ENCODE assay signal across 8 mouse cellular contexts in the genomic region with DNA sequence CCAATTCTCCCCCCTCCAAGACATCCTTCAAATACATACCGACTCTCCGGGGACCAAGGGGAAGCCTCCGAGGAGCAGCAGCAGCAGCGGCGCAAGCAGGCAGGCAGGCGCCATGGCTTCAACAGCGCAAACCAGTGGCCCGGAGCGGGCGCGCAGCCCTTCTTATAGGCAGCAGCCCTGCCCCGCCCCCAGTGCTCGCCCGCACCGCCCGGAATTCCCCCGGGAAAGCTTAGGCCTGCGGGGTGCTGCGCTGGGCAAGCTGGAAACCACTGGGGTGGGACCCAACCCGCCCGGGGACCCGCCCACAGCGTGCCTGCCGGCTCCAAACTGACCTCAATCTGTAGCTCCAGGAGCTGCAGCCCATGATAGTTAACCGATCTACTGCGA. TPM values are rescaled to one million over a fixed set of nuclear protein-coding genes. Genes with fewer than 3 reads are reported as not detected.
DNase-seq lines count a peak whose midpoint lies in the region; ATAC-seq lines count a peak whose summit lies in the region.

No protein-coding gene starts in this region.

- H3K9ac ChIP-seq in hindbrain, embryonic 13.5 days: peak overlapping the region; percentile 67

- DNase-seq in ES-CJ7 (ENCODE audit: low read depth, low spot score): peak; percentile 90
- peak; percentile 37 to 56 for DNase-seq in frontal cortex, postnatal 25 days (ENCODE audit: low spot score in 2 of 2)
- DNase-seq in layer of hippocampus, postnatal 36 days: peak; percentile 74 to 75
- DNase-seq in lung, postnatal 4 days: peak; percentile 94 to 96
- peak; percentile 93 for DNase-seq in retina, postnatal 1 day
- DNase-seq in thymus, postnatal 36 days: peak; percentile 57 to 68

- H3K9me3 ChIP-seq in hindbrain, embryonic 13.5 days: no peaks in the 10 kb centered on the region

- H3K4me3 ChIP-seq in brown adipose tissue, adult 24 weeks (ENCODE audit: insufficient read depth, low read depth, low read length): peak overlapping the region; percentile 89
- H3K4me3 ChIP-seq in hindbrain, embryonic 13.5 days: peak overlapping the region; percentile 48

- peaks cover 27% of the 10 kb centered on the region for H3K27me3 ChIP-seq in hindbrain, embryonic 13.5 days

- H3K27ac ChIP-seq in brown adipose tissue, adult 24 weeks (replicated peaks; ENCODE audit: low read depth, low read length): peak overlapping the region; percentile 95
- no peak overlapping the region for H3K27ac ChIP-seq in hindbrain, embryonic 13.5 days

- H3K36me3 ChIP-seq in hindbrain, embryonic 13.5 days: no peaks in the 10 kb centered on the region

- peak; percentile 86 for ATAC-seq in hindbrain, embryonic 13.5 days (ENCODE audit: low FRiP score)

- H3K4me1 ChIP-seq in brown adipose tissue, adult 24 weeks (ENCODE audit: control insufficient read depth, insufficient read depth, insufficient read length, low read length): peaks cover 23% of the 10 kb centered on the region
- H3K4me1 ChIP-seq in hindbrain, embryonic 13.5 days (replicated peaks): peaks cover 21% of the 10 kb centered on the region

- H3K4me2 ChIP-seq in hindbrain, embryonic 13.5 days: peak overlapping the region; percentile 89

- 0% methylated on average over 26 of the region's 26 CpGs for WGBS in hindbrain, embryonic 13.5 days

RNA-seq across cellular contexts. Expression of gene Sdc4, which starts 0.6 kb away (rescaled TPM):
- polyA plus RNA-seq in brown adipose tissue, adult 24 weeks (2012; ENCODE audit: insufficient read depth, insufficient read length, missing spikeins): 34.7 and 37.6 TPM in 2 replicates
- 9.0 and 9.7 TPM in 2 replicates for polyA plus RNA-seq in hindbrain, embryonic 13.5 days (2015; fragmentation: Nextera tagmentation; extraction: Ambion mirVana)
- total RNA-seq in layer of hippocampus, postnatal 36 days (2021): 100 to 1,000 TPM; 102 to 129 TPM

RNA-seq across cellular contexts. Expression of gene Sys1, which starts 13.7 kb away (rescaled TPM):
- 24.4 and 27.2 TPM in 2 replicates for polyA plus RNA-seq in brown adipose tissue, adult 24 weeks (2012; ENCODE audit: insufficient read depth, insufficient read length, missing spikeins)
- polyA plus RNA-seq in hindbrain, embryonic 13.5 days (2015; fragmentation: Nextera tagmentation; extraction: Ambion mirVana): 84.3 and 85.3 TPM in 2 replicates
- 10 to 100 TPM; 37.7 to 42.3 TPM for total RNA-seq in layer of hippocampus, postnatal 36 days (2021)

RNA-seq across cellular contexts. Expression of gene Gm20458, which starts 17.7 kb away (rescaled TPM):
- polyA plus RNA-seq in brown adipose tissue, adult 24 weeks (2012; ENCODE audit: insufficient read depth, insufficient read length, missing spikeins): 2.4 TPM in 1 of 2 replicates, not detected in the other
- polyA plus RNA-seq in hindbrain, embryonic 13.5 days (2015; fragmentation: Nextera tagmentation; extraction: Ambion mirVana): 5.0 and 5.9 TPM in 2 replicates
- total RNA-seq in layer of hippocampus, postnatal 36 days (2021): 10 to 100 TPM in 1 of 2 experiments, 1 to 10 TPM in 1; 7.0 to 13.3 TPM

RNA-seq across cellular contexts. Expression of gene Trp53tg5, which starts 30.5 kb away (rescaled TPM):
- not detected in 2 replicates for polyA plus RNA-seq in brown adipose tissue, adult 24 weeks (2012; ENCODE audit: insufficient read depth, insufficient read length, missing spikeins)
- 0.18 TPM in 1 of 2 replicates, not detected in the other for polyA plus RNA-seq in hindbrain, embryonic 13.5 days (2015; fragmentation: Nextera tagmentation; extraction: Ambion mirVana)
- total RNA-seq in layer of hippocampus, postnatal 36 days (2021): not detected

RNA-seq across cellular contexts. Expression of gene Matn4, which starts 38.1 kb away (rescaled TPM):
- 0.52 TPM in 1 of 2 replicates, not detected in the other for polyA plus RNA-seq in brown adipose tissue, adult 24 weeks (2012; ENCODE audit: insufficient read depth, insufficient read length, missing spikeins)
- polyA plus RNA-seq in hindbrain, embryonic 13.5 days (2015; fragmentation: Nextera tagmentation; extraction: Ambion mirVana): 2.3 and 9.3 TPM in 2 replicates
- total RNA-seq in layer of hippocampus, postnatal 36 days (2021): 10 to 100 TPM; 13.0 to 13.4 TPM
